Mouse (Mus musculus): ENCODE measurements around the gene Phgdh.

Phgdh gene

DNA sequence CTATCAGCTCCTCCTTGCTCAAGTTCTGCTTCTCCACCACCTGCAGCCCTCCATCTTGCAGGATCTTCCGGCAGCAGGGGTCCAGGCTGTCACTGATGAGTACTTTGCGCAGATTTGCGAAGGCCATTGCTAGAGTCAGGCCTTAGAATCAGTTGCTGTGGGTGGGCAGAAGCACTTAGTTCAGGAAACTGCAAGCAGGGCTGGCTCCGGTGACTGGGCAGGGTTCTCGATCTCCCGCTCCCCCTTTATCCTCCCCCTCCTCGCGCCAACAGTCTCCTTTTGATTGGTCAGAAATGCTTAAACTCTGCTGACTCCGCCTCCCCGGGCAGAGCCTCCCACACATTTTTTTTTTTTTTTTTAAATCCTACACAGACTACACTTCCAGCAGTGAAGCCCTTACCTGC lies at the start of gene Phgdh:
Gene Phgdh (minus strand): TSS at position 285 of the 404 bp plus-strand sequence.
- DNase-seq (ENCODE audit: low spot score) = peak; percentile 93

DNA sequence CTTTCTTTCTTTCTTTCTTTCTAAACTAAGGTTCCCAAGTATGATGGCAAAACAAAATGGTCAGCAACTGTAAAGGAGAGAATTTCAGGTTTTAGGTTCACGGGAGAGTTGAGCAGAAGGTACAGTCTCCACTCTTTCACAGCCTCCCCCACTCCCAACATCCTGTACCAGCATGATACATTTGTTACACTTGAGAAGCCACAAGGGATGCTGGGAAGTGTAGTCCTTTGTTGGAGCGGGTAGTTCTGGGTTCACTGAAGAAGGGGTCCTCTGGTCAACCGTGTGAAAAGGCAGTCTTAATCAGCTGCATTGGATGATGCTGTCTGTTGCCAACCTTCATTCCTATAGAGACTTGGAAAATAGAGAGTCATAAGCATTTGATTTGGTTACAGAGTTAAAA lies 49.5 kb upstream of the Phgdh start:
- peak; percentile 11 for DNase-seq (ENCODE audit: low spot score)

- DNase-seq (ENCODE audit: low spot score) = no peak
These were observed 48.0 kb upstream of the Phgdh start for GRCm38 (mm10) chr3:98387756-98388155.

GRCm38 (mm10) chr3:98387086-98387485 lies 47.3 kb upstream of the Phgdh start:
- DNase-seq (ENCODE audit: low spot score) = no peak

- no peak for DNase-seq (ENCODE audit: low spot score)
These were observed 43.4 kb upstream of the Phgdh start for GRCm38 (mm10) chr3:98383024-98383790.

DNA sequence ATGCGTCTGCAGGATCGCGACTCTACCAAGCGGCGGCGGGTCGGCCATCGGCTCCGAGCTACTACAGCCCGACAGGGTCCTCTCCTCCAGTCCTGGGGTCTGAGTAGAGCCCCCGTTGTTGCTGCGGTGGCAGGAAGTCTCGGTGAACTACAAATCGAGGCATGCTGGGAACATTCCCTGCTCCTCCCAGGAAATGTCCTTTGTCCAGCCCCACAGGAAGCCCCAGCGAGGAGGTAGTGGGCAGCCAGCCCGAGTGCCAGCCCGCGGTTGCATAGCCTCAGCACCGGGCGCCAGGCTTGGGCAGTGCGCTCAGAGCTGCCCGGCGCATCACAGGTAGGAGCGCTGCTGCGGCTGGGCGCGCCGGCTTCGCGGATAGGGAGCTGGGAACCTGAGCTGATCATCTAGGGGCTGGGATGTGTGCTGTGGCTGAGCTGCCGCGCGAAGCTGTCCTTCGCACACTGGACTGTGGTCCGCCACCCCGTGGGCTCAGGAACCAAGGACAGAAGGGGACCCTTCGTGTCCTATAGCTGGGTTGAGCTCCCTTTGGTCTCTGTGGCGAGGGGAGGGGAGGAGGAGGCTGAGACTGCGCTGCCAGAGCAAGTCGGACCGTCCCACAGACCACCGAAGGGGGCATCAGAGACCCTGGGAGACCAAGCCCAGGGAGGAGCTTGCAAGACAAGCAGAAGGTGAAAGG lies 42.6 kb upstream of the Phgdh start, which contains the start of gene Zfp697:
Gene Zfp697 (plus strand): TSS at position 216 of the 694 bp plus-strand sequence.
- peak; percentile 86 for DNase-seq (ENCODE audit: low spot score)

DNA sequence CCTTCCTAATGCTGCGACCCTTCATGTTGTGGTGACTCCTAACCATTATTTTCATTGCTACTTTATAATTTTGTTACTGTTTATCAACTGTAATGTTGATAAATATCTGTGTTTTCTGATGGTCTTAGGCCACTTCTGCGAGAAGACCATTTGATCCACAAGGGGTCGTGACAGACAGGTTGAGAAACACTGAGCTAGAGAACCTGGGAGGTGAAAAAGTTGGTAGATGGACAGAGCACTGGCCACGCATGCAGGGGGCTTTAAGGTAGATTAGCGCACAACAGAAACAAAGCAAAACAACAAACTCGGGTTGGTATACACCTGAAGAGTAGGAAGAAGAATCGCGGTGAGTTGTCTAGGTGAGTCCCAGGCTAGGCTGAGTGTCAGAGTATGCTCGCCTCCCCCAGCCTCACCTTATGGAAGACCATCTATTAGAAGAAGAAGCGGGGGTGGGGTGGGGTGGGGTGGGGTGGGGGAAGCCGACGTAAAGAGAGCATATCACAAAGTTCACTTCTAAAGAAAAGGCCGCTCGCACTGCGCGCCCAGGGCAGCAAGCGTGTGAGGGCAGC lies 42.0 kb upstream of the Phgdh start:
- DNase-seq (ENCODE audit: low spot score) = peak; percentile 66

GRCm38 (mm10) chr3:98379236-98379635 lies 39.4 kb upstream of the Phgdh start:
- DNase-seq (ENCODE audit: low spot score) = peak; percentile 80

GRCm38 (mm10) chr3:98378267-98378666 lies 38.5 kb upstream of the Phgdh start:
- DNase-seq (ENCODE audit: low spot score) = no peak

DNA sequence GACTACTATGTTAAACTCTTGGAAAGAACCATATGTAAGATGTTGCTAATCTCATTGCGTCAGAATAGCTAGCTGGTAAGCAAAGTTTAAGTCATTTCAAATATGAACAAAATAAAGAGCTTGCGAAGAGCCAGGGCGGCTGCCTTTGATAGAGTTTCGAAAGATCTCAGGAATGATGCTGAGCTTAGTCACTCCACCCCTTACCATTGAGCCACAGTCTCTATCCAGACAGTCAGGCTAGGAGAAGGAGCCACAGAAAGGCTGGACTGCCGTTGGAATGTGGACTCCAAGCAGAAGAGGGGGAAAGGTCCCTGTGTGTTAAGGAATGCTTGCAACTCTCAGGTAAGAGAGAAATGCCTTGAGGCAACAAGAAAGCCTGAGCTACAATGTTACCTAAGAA lies 35.2 kb upstream of the Phgdh start:
- peak; percentile 14 for DNase-seq (ENCODE audit: low spot score)

DNA sequence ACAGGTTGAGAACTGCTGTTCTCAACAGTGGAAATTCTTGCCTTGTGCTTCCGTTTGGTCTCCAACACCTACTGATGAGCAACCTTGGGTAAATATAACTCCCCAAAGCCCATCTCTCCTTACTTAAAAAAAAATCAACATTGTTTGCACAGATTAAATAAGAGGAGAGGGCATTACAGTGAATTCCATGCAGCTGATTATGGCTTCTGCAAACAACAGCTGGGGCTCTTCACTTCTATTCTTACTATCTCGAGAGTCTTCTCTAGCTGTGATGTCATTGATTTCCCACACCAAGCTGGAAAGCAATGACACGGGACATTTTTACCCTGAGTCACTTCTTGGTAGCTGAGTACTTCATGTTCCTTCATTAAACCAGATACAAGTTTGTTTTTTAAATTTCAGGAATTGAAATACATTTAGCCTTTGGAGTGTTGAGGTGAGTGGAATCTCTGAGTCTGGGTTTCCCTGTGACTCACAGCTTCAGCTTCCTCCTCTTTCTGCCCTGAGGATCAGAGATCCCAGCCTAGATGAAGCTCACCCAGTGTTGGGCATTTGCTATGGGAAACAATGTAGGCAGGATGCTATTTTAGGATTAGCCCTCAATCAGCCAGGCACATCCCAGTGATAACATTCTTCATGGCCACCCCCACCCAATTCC lies 34.4 kb upstream of the Phgdh start:
- no peak for DNase-seq (ENCODE audit: low spot score)

- no peak for DNase-seq (ENCODE audit: low spot score)
These were observed 29.0 kb upstream of the Phgdh start for GRCm38 (mm10) chr3:98368776-98369175.

DNA sequence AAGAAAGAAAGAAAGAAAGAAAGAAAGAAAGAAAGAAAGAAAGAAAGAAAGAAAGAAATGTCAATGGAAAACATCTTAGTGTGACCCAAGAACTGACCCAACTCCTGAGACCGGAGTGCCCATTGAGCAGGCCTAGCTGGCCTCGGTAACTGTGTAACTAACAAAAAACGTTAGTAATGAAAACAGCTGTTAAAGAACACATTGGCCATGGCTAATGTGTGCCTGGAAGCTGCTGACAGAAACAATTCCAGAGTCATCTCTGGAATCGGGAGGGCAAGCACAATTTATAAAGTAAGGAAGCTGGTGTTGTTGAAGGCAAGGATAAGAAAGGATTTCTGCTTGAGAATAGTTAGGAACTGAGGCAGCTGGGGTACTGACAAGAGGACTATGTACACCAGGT lies 28.5 kb upstream of the Phgdh start:
- no peak for DNase-seq (ENCODE audit: low spot score)

DNA sequence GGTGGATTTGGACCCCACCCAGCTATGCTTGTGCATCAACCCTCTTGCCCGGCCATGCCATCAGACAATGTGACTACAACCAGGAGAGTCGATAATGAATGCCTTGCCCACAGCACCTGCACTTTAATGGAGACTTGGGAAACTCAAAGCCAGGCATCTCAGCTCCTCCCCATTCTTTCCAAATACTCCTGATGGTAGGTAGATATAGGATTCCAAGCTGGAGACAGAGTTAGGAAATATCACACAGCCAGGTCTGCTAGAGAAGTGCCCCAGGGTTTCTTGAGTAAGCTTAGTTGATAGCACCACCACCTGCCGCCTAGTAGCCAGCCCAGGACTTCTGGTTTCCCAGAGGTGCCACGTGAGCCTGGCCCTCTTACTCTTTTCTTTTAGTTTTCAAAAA lies 27.0 kb upstream of the Phgdh start:
- no peak for DNase-seq (ENCODE audit: low spot score)

- no peak for DNase-seq (ENCODE audit: low spot score)
These were observed 26.3 kb upstream of the Phgdh start for GRCm38 (mm10) chr3:98366086-98366485.

- peak; percentile 44 for DNase-seq (ENCODE audit: low spot score)
These were observed 23.0 kb upstream of the Phgdh start for GRCm38 (mm10) chr3:98362753-98363152.

- DNase-seq (ENCODE audit: low spot score) = no peak
These were observed 17.0 kb upstream of the Phgdh start for GRCm38 (mm10) chr3:98356632-98357370.

GRCm38 (mm10) chr3:98356026-98356365 lies 16.2 kb upstream of the Phgdh start:
- no peak for DNase-seq (ENCODE audit: low spot score)

GRCm38 (mm10) chr3:98355344-98356025 lies 15.7 kb upstream of the Phgdh start:
- DNase-seq (ENCODE audit: low spot score) = peak; percentile 68

- DNase-seq (ENCODE audit: low spot score) = peak; percentile 85
These were observed 14.1 kb upstream of the Phgdh start for GRCm38 (mm10) chr3:98353892-98354291.

DNA sequence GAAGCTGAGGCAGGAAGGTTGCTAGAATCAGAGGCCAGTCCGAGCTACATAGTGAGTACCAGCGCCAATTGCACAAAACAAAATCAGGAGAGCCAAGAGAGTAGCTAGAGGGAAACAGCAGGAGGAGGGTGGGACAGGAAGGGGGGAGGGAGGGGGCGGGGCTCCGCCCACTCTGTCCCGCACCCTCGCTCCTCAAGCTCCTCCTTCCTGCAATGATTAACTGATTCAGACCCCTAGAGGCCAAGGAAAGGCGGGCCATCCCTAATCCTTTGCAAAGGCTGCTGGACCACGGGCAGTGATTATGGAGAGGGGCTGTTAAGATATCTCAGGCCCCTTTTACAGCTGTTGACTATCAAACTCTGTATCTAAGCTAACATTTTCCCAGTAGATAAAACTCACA lies 8.9 kb upstream of the Phgdh start:
- DNase-seq (ENCODE audit: low spot score) = peak; percentile 54

Measured in embryo, embryonic 10 days (tissue).